Mouse (Mus musculus): ENCODE results near the gene Axl.
"Not testable (repeated sequence)": the region's sequence is repeated elsewhere in the genome, so short reads cannot be mapped to it uniquely, and the experiment has no call there.

The Axl gene

GRCm38 (mm10) chr7:25754738-25755467, 33.6 kb downstream of the Axl start, which contains the start of gene Hnrnpul1:
Gene Hnrnpul1 (minus strand): TSS chr7:25754757.
- DNase-seq (ENCODE audit: low read depth, low spot score) = peak; percentile 100

GRCm38 (mm10) chr7:25754439-25754737, 34.1 kb downstream of the Axl start:
- DNase-seq (ENCODE audit: low read depth, low spot score) = no peak

GRCm38 (mm10) chr7:25753643-25754438, 34.7 kb downstream of the Axl start:
- DNase-seq (ENCODE audit: low read depth, low spot score) = no peak

GRCm38 (mm10) chr7:25753076-25753475, 35.4 kb downstream of the Axl start:
- no peak for DNase-seq (ENCODE audit: low read depth, low spot score)

GRCm38 (mm10) chr7:25746844-25747243, 41.7 kb downstream of the Axl start:
- DNase-seq (ENCODE audit: low read depth, low spot score) = no peak

- DNase-seq (ENCODE audit: low read depth, low spot score) = no peak
These were observed 50.2 kb downstream of the Axl start for GRCm38 (mm10) chr7:25738277-25738676.

DNA sequence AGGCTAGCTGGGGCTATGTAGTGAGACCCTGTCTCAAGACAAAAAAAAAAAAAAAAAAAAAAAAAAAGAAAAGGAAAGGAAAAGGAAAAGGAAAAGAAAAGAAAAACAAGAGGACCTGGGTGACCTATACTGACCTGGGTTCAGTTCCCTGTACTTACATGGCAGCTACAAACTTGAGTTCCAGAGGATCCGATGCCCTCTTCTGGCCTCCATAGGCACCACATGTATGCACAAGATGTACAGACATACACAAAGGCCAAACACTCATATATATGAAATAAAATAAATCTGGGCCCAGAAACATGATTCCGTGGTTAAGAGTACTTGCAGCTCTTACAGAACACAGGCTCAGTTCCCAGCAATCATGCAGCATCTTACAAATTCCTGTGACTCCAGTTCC, 51.6 kb downstream of the Axl start:
- no peak for DNase-seq (ENCODE audit: low read depth, low spot score)

DNA sequence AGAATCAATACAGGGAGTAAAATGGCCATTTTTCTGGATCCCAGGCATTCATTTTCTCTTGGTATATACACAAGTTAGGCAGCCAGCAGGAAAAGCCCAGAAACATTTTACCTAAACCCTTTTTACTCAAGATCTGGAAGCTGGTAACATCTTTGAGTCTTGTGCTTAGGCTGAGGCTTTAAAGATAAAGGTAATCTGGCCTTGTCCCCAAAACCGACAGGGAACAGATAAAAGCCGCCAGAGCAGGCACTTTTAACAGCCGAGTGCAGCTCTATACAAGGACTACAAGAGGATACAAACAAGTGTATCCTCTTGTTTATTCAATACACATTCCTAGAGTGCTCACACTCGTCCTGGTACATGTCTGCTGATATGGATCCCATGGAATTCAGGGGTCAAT, 53.5 kb downstream of the Axl start:
- DNase-seq (ENCODE audit: low read depth, low spot score) = no peak

- DNase-seq (ENCODE audit: low read depth, low spot score) = no peak
These were observed 57.0 kb downstream of the Axl start for GRCm38 (mm10) chr7:25731294-25732055.

DNA sequence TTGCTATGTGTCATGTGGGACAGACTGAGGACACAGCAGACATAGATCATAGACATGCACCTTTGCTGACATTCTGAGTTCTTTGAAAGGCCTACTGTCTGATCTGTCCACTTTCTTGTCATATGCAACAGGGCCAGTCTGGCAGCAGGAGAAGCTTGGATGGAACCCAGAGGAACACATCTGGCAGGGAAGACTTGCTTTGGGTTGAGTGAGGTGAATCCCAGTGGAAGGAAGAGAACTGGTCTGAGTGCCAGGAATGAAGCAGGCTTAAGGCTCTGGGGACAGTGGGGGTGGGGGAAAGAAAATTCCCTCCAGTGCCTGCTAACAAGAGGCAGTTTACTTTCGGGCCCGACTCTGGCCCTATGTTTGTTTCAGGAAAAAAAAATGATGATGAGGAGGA, 58.6 kb downstream of the Axl start:
- no peak for DNase-seq (ENCODE audit: low read depth, low spot score)

DNA sequence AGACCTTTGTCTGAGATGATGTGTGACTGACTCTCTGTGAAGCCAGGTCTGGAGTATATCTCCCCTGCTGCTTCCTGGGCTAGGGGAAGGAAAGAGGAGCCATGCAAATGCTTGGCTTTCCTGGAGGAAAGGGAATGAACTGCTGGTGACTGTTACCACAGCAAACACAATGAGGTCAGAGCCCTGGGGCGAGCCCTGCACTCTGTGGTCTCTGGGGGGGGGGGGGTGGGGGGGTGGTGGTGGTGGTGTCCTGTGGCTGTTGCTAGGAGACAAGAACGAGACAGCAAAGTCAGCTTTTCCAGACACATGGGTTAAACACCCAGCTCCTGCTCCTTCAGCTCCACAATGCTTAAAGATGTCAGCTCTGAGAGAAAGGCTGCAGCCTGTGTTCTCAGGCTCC, 59.1 kb downstream of the Axl start:
- DNase-seq (ENCODE audit: low read depth, low spot score) = no peak

DNA sequence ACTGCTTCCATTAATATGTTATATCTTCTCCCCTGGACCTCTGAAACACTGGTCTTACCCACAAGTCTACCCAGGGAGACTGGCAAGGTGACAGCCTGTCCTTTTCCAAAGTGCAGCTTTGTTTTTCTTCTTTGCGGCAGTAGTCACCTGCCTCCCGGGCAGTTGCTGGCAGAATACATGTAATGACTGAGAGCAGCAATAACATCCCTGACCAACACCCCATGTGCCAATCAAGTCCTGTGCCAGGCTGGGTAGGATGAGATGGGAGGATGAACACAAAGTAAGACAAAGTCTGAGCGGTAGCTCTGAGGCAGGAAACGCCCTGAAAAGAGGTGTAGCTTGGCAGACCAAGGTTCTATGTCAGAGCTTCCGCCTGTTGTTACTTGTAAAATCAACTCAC, 60.7 kb downstream of the Axl start:
- no peak for DNase-seq (ENCODE audit: low read depth, low spot score)

- peak; percentile 31 for DNase-seq (ENCODE audit: low read depth, low spot score)
These were observed 62.6 kb downstream of the Axl start for GRCm38 (mm10) chr7:25725886-25726285.

- DNase-seq (ENCODE audit: low read depth, low spot score) = not testable (repeated sequence)
These were observed 66.7 kb downstream of the Axl start for GRCm38 (mm10) chr7:25721776-25722175.

DNA sequence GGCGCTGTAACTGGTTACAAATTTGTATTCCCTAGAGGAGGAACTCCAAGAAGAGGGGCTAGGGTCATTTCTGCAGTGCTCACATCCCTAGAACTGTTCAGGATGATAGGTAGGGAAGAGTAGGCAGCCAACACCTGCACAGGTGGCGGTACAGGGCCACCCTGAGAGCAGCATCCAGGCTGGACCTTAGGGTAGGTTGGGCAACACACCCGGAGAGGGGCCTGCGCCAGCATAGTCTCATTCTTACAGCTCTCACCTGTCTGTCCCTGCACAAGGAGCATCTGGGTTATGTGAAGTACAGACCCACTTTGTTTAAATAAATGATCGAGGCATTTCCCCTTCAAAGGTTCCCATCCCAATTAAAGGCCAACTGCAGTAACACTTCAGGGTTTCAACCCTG, 67.7 kb downstream of the Axl start:
- DNase-seq (ENCODE audit: low read depth, low spot score) = no peak

- DNase-seq (ENCODE audit: low read depth, low spot score) = peak; percentile 84
These were observed 68.5 kb downstream of the Axl start for GRCm38 (mm10) chr7:25719761-25720610.

- DNase-seq (ENCODE audit: low read depth, low spot score) = peak; percentile 98
These were observed 69.6 kb downstream of the Axl start, which contains the start of gene Ccdc97 for GRCm38 (mm10) chr7:25718788-25719417. Gene Ccdc97 (minus strand): TSS chr7:25719088.

GRCm38 (mm10) chr7:25717478-25717877, 71.0 kb downstream of the Axl start:
- DNase-seq (ENCODE audit: low read depth, low spot score) = no peak

- DNase-seq (ENCODE audit: low read depth, low spot score) = no peak
These were observed 72.7 kb downstream of the Axl start for GRCm38 (mm10) chr7:25715731-25716271.

DNA sequence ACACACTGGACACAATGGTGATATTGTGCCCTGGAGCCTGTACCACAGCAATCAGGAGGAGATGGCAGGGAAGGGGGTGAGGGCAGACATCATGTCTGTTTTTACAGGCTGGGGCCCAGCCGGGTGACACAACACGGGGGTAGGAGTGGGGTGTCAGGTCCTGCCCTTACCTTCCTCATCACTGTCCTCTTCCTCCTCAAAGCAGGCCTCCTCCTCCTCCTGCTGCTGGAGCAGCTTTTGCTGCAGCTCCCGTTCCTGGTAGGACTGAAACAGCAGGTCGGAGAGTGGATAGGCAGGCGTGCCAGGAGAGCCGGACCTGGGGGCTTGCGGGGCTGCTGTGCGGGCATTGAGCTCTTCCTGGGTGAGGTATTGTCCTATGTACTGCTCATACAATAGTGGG, 73.9 kb downstream of the Axl start:
- DNase-seq (ENCODE audit: low read depth, low spot score) = no peak

- no peak for DNase-seq (ENCODE audit: low read depth, low spot score)
These were observed 75.7 kb downstream of the Axl start for GRCm38 (mm10) chr7:25712801-25713200.

Data from brain, adult 2 months (tissue).